Mouse (Mus musculus) embryonic facial prominence, embryonic 12.5 days (tissue): Measurements from ENCODE around the gene Alpl. TPM values are rescaled to one million over a fixed set of nuclear protein-coding genes. Genes with fewer than 3 reads are reported as not detected.

Experiments
- ATAC-seq: fragments of 200-750 bp; cut with Nextera tagmentation; 2 replicates; pipeline ENCODE4 v1.8.0; 2017; ENCODE audit not compliant: insufficient number of reproducible peaks, insufficient read depth, low FRiP score, low TSS enrichment
- H3K27ac ChIP-seq: fragments of 300-500 bp; sonication (generic); 2 replicates; pipeline ENCODE4 v1.5.1; 2016; ENCODE audit warnings: mild to moderate bottlenecking
- H3K27me3 ChIP-seq: fragments of 300-500 bp; sonication (generic); 2 replicates; pipeline ENCODE4 v1.6.1; 2016; ENCODE audit warnings: mild to moderate bottlenecking, moderate library complexity
- H3K36me3 ChIP-seq: fragments of 300-500 bp; sonication (generic); 2 replicates; pipeline ENCODE4 v1.6.1; 2016; ENCODE audit warnings: mild to moderate bottlenecking
- H3K4me1 ChIP-seq: fragments of 300-500 bp; sonication (generic); 2 replicates; pipeline ENCODE4 v1.6.1; 2016
- H3K4me2 ChIP-seq: fragments of 300-500 bp; sonication (generic); replicated peaks from 2 replicates; pipeline ENCODE4 v1.6.1; 2016; ENCODE audit warnings: mild to moderate bottlenecking, moderate library complexity
- H3K4me3 ChIP-seq: fragments of 300-500 bp; sonication (generic); 2 replicates; pipeline ENCODE4 v1.5.1; 2016; ENCODE audit warnings: mild to moderate bottlenecking
- H3K9ac ChIP-seq: fragments of 300-500 bp; sonication (generic); 2 replicates; pipeline ENCODE4 v1.6.1; 2016; ENCODE audit warnings: mild to moderate bottlenecking, moderate library complexity
- H3K9me3 ChIP-seq: fragments of 300-500 bp; sonication (generic); 2 replicates; pipeline ENCODE4 v1.6.1; 2016; ENCODE audit warnings: mild to moderate bottlenecking, moderate library complexity
- WGBS: fragments of 180-500 bp; shearing (Covaris S2); methylation state at CpG from one replicate; pipeline ENCODE4 v1.1.7; 2016; 5-methylcytosine and 5-hydroxymethylcytosine counted together
- polyA plus RNA-seq: library from polyadenylated mRNA; unstranded; fragments of >200 nt; fragmentation: Nextera tagmentation; extraction: Ambion mirVana; gene quantifications from 2 replicates; pipeline ENCODE4 v1.2.1, GENCODE M21; 2016

Gene Alpl
- polyA plus RNA-seq, 1 experiment from 2014 or later, result 23.7 TPM

- ATAC-seq, result no peak
- Histone ChIP-seq H3K9ac (no peak overlapping the region), H3K4me3 (no peak overlapping the region), H3K27me3 (no peaks in the 10 kb centered on the region), H3K36me3 (no peaks in the 10 kb centered on the region), H3K4me1 (peaks cover 30% of the 10 kb centered on the region), H3K4me2 (no peak overlapping the region), H3K27ac (no peak overlapping the region), H3K9me3 (no peaks in the 10 kb centered on the region)
- 81% methylated on average over 9 of the region's 9 CpGs for WGBS
These were observed 46.1 kb downstream of the Alpl start for GRCm38 (mm10) chr4:137750121-137750520.

GRCm38 (mm10) chr4:137749680-137750079, 46.5 kb downstream of the Alpl start:
- H3K4me3 ChIP-seq, result no peak overlapping the region
- no peaks in the 10 kb centered on the region for H3K27me3 ChIP-seq
- H3K27ac ChIP-seq, result no peak overlapping the region
- no peaks in the 10 kb centered on the region for H3K36me3 ChIP-seq
- no peak for ATAC-seq
- H3K9me3 ChIP-seq, result no peaks in the 10 kb centered on the region
- peaks cover 30% of the 10 kb centered on the region for H3K4me1 ChIP-seq
- no peak overlapping the region for H3K4me2 ChIP-seq
- WGBS, result 75% methylated on average over 9 of the region's 9 CpGs
- no peak overlapping the region for H3K9ac ChIP-seq

- peaks cover 30% of the 10 kb centered on the region for H3K4me1 ChIP-seq
- H3K27me3 ChIP-seq, result no peaks in the 10 kb centered on the region
- no peaks in the 10 kb centered on the region for H3K9me3 ChIP-seq
- H3K36me3 ChIP-seq, result no peaks in the 10 kb centered on the region
- no peak for ATAC-seq
- no peak overlapping the region for H3K9ac ChIP-seq
- H3K27ac ChIP-seq, result no peak overlapping the region
- H3K4me3 ChIP-seq, result no peak overlapping the region
- H3K4me2 ChIP-seq, result no peak overlapping the region
- WGBS, result 66% methylated on average over 4 of the region's 4 CpGs
These were observed 47.5 kb downstream of the Alpl start for GRCm38 (mm10) chr4:137748726-137749125.

- no peaks in the 10 kb centered on the region for H3K36me3 ChIP-seq
- no peaks in the 10 kb centered on the region for H3K9me3 ChIP-seq
- H3K27ac ChIP-seq, result no peak overlapping the region
- WGBS, result 62% methylated on average over 5 of the region's 5 CpGs
- ATAC-seq, result no peak
- H3K27me3 ChIP-seq, result no peaks in the 10 kb centered on the region
- no peak overlapping the region for H3K4me3 ChIP-seq
- H3K4me1 ChIP-seq, result peaks cover 26% of the 10 kb centered on the region
- no peak overlapping the region for H3K9ac ChIP-seq
- no peak overlapping the region for H3K4me2 ChIP-seq
These were observed 48.6 kb downstream of the Alpl start for GRCm38 (mm10) chr4:137747590-137747989.

GRCm38 (mm10) chr4:137747091-137747490, 49.1 kb downstream of the Alpl start:
- no peak for ATAC-seq
- WGBS, result 85% methylated on average over 9 of the region's 9 CpGs
- H3K4me3 ChIP-seq, result no peak overlapping the region
- H3K27ac ChIP-seq, result no peak overlapping the region
- H3K4me2 ChIP-seq, result no peak overlapping the region
- no peak overlapping the region for H3K9ac ChIP-seq
- no peaks in the 10 kb centered on the region for H3K9me3 ChIP-seq
- H3K4me1 ChIP-seq, result peaks cover 21% of the 10 kb centered on the region
- H3K36me3 ChIP-seq, result no peaks in the 10 kb centered on the region
- H3K27me3 ChIP-seq, result no peaks in the 10 kb centered on the region

GRCm38 (mm10) chr4:137744433-137744918, 51.7 kb downstream of the Alpl start:
- ATAC-seq, result no peak
- H3K9ac ChIP-seq, result no peak overlapping the region
- WGBS, result 63% methylated on average over 13 of the region's 13 CpGs
- H3K4me1 ChIP-seq, result peaks cover 9% of the 10 kb centered on the region; the same call in 1 of the 2 replicates
- no peaks in the 10 kb centered on the region for H3K36me3 ChIP-seq
- no peaks in the 10 kb centered on the region for H3K27me3 ChIP-seq
- no peak overlapping the region for H3K4me3 ChIP-seq
- no peaks in the 10 kb centered on the region for H3K9me3 ChIP-seq
- no peak overlapping the region for H3K27ac ChIP-seq
- H3K4me2 ChIP-seq, result no peak overlapping the region

- Histone ChIP-seq H3K27me3 (no peaks in the 10 kb centered on the region), H3K4me1 (peaks cover 4% of the 10 kb centered on the region; the same call in 1 of the 2 replicates), H3K27ac (no peak overlapping the region), H3K9ac (no peak overlapping the region), H3K4me2 (no peak overlapping the region), H3K4me3 (no peak overlapping the region), H3K36me3 (no peaks in the 10 kb centered on the region), H3K9me3 (no peaks in the 10 kb centered on the region)
- ATAC-seq, result no peak
- WGBS, result 63% methylated on average over 7 of the region's 7 CpGs
These were observed 52.4 kb downstream of the Alpl start for GRCm38 (mm10) chr4:137743791-137744190.

GRCm38 (mm10) chr4:137740350-137740749, 55.8 kb downstream of the Alpl start:
- H3K36me3 ChIP-seq, result no peaks in the 10 kb centered on the region
- WGBS, result 85% methylated on average over 7 of the region's 7 CpGs

GRCm38 (mm10) chr4:137739151-137739923, 56.8 kb downstream of the Alpl start:
- H3K9ac ChIP-seq, result no peak overlapping the region
- 45% methylated on average over 9 of the region's 9 CpGs for WGBS
- peaks cover 9% of the 10 kb centered on the region for H3K4me1 ChIP-seq
- H3K9me3 ChIP-seq, result no peaks in the 10 kb centered on the region
- H3K4me3 ChIP-seq, result no peak overlapping the region
- peak; percentile 23; the same call in 1 of the 2 replicates for ATAC-seq
- H3K27ac ChIP-seq, result no peak overlapping the region
- peak overlapping the region; percentile 36 for H3K4me2 ChIP-seq
- H3K27me3 ChIP-seq, result no peaks in the 10 kb centered on the region
- no peaks in the 10 kb centered on the region for H3K36me3 ChIP-seq

More at GRCm38 (mm10) chr4:137740350-137740749, 55.8 kb downstream of the Alpl start:
- Histone ChIP-seq H3K4me3 (no peak overlapping the region), H3K9ac (no peak overlapping the region), H3K27me3 (no peaks in the 10 kb centered on the region), H3K9me3 (no peaks in the 10 kb centered on the region), H3K4me1 (peaks cover 9% of the 10 kb centered on the region), H3K27ac (no peak overlapping the region), H3K4me2 (no peak overlapping the region)
- no peak for ATAC-seq

- H3K4me1 ChIP-seq, result peaks cover 9% of the 10 kb centered on the region
- H3K36me3 ChIP-seq, result no peaks in the 10 kb centered on the region
- no peak overlapping the region for H3K9ac ChIP-seq
- H3K9me3 ChIP-seq, result no peaks in the 10 kb centered on the region
- ATAC-seq, result no peak
- H3K27me3 ChIP-seq, result no peaks in the 10 kb centered on the region
- H3K27ac ChIP-seq, result no peak overlapping the region
- H3K4me2 ChIP-seq, result no peak overlapping the region
- no peak overlapping the region for H3K4me3 ChIP-seq
- 54% methylated on average over 3 of the region's 3 CpGs for WGBS
These were observed 58.4 kb downstream of the Alpl start for GRCm38 (mm10) chr4:137737760-137738159.

GRCm38 (mm10) chr4:137736220-137736701, 59.9 kb downstream of the Alpl start:
- Histone ChIP-seq H3K9ac (no peak overlapping the region), H3K9me3 (no peaks in the 10 kb centered on the region), H3K4me2 (no peak overlapping the region), H3K36me3 (no peaks in the 10 kb centered on the region), H3K27ac (0 out of 2 replicates have a peak overlapping the region, but pooled peaks have one; percentile 14), H3K4me1 (peaks cover 9% of the 10 kb centered on the region), H3K27me3 (0 out of 2 replicates have a peak, but pooled peaks cover 3% of the 10 kb centered on the region), H3K4me3 (no peak overlapping the region)
- 53% methylated on average over 11 of the region's 11 CpGs for WGBS
- no peak for ATAC-seq

- no peaks in the 10 kb centered on the region for H3K36me3 ChIP-seq
These were observed 62.7 kb downstream of the Alpl start for GRCm38 (mm10) chr4:137733459-137733858.

More at GRCm38 (mm10) chr4:137733459-137733858, 62.7 kb downstream of the Alpl start:
- no peak for ATAC-seq
- 75% methylated on average over 5 of the region's 5 CpGs for WGBS
- Histone ChIP-seq H3K4me3 (no peak overlapping the region), H3K27me3 (peaks cover 29% of the 10 kb centered on the region), H3K4me1 (peaks cover 24% of the 10 kb centered on the region), H3K4me2 (no peak overlapping the region), H3K9ac (no peak overlapping the region), H3K9me3 (no peaks in the 10 kb centered on the region), H3K27ac (no peak overlapping the region)
